Mouse (Mus musculus) liver, embryonic 16.5 days (tissue): ENCODE measurements around the gene Dusp6. TPM values are rescaled to one million over a fixed set of nuclear protein-coding genes. Genes with fewer than 3 reads are reported as not detected.

Experiments used
- ATAC-seq: fragments of 200-750 bp; cut with Nextera tagmentation; 2 replicates; pipeline ENCODE4 v1.8.0; 2017; ENCODE audit warnings: low read depth, mild to moderate bottlenecking, moderate number of reproducible peaks, moderate library complexity
- H3K27ac ChIP-seq: fragments of 300-500 bp; sonication (generic); 2 replicates; pipeline ENCODE4 v1.5.1; 2014; ENCODE audit warnings: mild to moderate bottlenecking, low read length
- H3K27me3 ChIP-seq: fragments of 300-500 bp; sonication (generic); 2 replicates; pipeline ENCODE4 v1.6.1; 2014; ENCODE audit warnings: low read depth, low read length, mixed read lengths; ENCODE audit not compliant: control insufficient read depth, insufficient read depth
- H3K36me3 ChIP-seq: fragments of 300-500 bp; sonication (generic); 2 replicates; pipeline ENCODE4 v1.6.1; 2014; ENCODE audit warnings: mild to moderate bottlenecking; ENCODE audit not compliant: control insufficient read depth, insufficient read depth
- H3K4me1 ChIP-seq: fragments of 300-500 bp; sonication (generic); 2 replicates; pipeline ENCODE4 v1.6.1; 2014; ENCODE audit warnings: low read depth, low read length, mixed read lengths; ENCODE audit not compliant: control insufficient read depth
- H3K4me2 ChIP-seq: fragments of 300-500 bp; sonication (generic); 2 replicates; pipeline ENCODE4 v1.6.1; 2014; ENCODE audit warnings: low read depth, low read length, mixed read lengths
- H3K4me3 ChIP-seq: fragments of 300-500 bp; sonication (generic); 2 replicates; pipeline ENCODE4 v1.5.1; 2014; ENCODE audit warnings: low read depth, mild to moderate bottlenecking, low read length
- H3K9ac ChIP-seq: fragments of 300-500 bp; sonication (generic); 2 replicates; pipeline ENCODE4 v1.6.1; 2014; ENCODE audit warnings: low read depth, low read length
- H3K9me3 ChIP-seq: fragments of 300-500 bp; sonication (generic); replicated peaks from 2 replicates; pipeline ENCODE4 v1.6.1; 2016; ENCODE audit warnings: low read length; ENCODE audit not compliant: control insufficient read depth
- polyA plus RNA-seq: library from polyadenylated mRNA; unstranded; fragments of >200 nt; fragmentation: Nextera tagmentation; extraction: Ambion mirVana; gene quantifications from 2 replicates; pipeline ENCODE4 v1.2.1, GENCODE M21; 2015

Gene Dusp6
- polyA plus RNA-seq, 1 experiment from 2014 or later = 29.0 TPM

GRCm38 (mm10) chr10:99317057-99317456 lies 54.0 kb downstream of the Dusp6 start:
- Histone ChIP-seq H3K27ac (no peak overlapping the region), H3K4me3 (no peak overlapping the region), H3K36me3 (no peaks in the 10 kb centered on the region), H3K4me1 (no peaks in the 10 kb centered on the region), H3K9ac (no peak overlapping the region), H3K9me3 (no peaks in the 10 kb centered on the region), H3K27me3 (no peaks in the 10 kb centered on the region), H3K4me2 (no peak overlapping the region)
- ATAC-seq = no peak

Other genes with a start within 250 kb of the Dusp6 start
- gene Poc1b, start 156.2 kb upstream of the Dusp6 start, polyA plus RNA-seq = 4.9 and 6.8 TPM in 2 replicates
- gene Galnt4, start 155.1 kb upstream of the Dusp6 start, polyA plus RNA-seq = 2.8 and 3.1 TPM in 2 replicates
- gene Phxr2, start 136.9 kb upstream of the Dusp6 start, polyA plus RNA-seq = not detected in 2 replicates